18 mouse cellular contexts compared by ENCODE assay signal in the genomic region with DNA sequence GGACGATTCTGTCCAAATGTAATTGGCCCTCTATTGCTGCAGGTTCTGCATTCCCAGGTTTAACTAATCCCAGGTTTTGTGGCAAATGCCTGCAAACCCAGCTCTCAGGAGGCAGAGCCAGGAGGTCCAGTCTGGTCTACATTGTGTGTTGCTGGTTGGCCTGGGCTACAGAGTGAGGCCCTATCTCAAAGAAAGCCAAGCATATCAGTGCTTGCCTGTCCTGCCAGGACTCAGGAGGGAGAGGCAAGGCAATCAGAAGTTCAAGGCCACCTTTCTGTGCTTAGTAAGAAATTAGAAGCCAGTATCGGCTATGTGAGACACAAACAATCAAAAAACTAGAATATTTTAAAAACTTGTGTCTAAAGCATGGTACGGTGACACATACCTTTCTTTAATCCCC. TPM values are rescaled to one million over a fixed set of nuclear protein-coding genes. Genes with fewer than 3 reads are reported as not detected.
DNase-seq lines count a peak whose midpoint lies in the region; ATAC-seq lines count a peak whose summit lies in the region.
"Had no signal": no experiment of that assay in that cellular context is flagged by ENCODE, and none has a peak within 500 bp of the region (broad histone marks: within the 10 kb centered on the region; RNA-seq: fewer than 3 reads in every experiment).

No protein-coding gene starts in this region.

- H3K27ac ChIP-seq in forebrain, embryonic 10.5 days = peak overlapping the region; percentile 58; the same call in 1 of the 2 replicates
- H3K27ac ChIP-seq in forebrain, embryonic 12.5 days = no peak overlapping the region
- no peak overlapping the region for H3K27ac ChIP-seq in intestine, embryonic 14.5 days (ENCODE audit: low read depth)
- H3K27ac ChIP-seq in intestine, embryonic 16.5 days (ENCODE audit: low read length) = no peak overlapping the region
- no peak overlapping the region for H3K27ac ChIP-seq in limb, embryonic 10.5 days
- H3K27ac ChIP-seq: gastrocnemius, adult 2 months; hindbrain, embryonic 10.5 days; hindbrain, embryonic 14.5 days had no signal

- H3K27me3 ChIP-seq in forebrain, embryonic 10.5 days (ENCODE audit: poor library complexity, severe bottlenecking) = no peaks in the 10 kb centered on the region
- no peaks in the 10 kb centered on the region for H3K27me3 ChIP-seq in forebrain, embryonic 12.5 days
- H3K27me3 ChIP-seq in intestine, embryonic 14.5 days (replicated peaks; ENCODE audit: control insufficient read depth, insufficient read depth, low read length) = no peaks in the 10 kb centered on the region
- H3K27me3 ChIP-seq in intestine, embryonic 16.5 days (replicated peaks; ENCODE audit: control insufficient read depth, insufficient read depth, low read length) = no peaks in the 10 kb centered on the region
- H3K27me3 ChIP-seq in limb, embryonic 10.5 days (ENCODE audit: low read depth, poor library complexity, severe bottlenecking) = no peaks in the 10 kb centered on the region
- H3K27me3 ChIP-seq: heart, embryonic 12.5 days had no signal

- H3K9me3 ChIP-seq in forebrain, embryonic 10.5 days = no peaks in the 10 kb centered on the region
- no peaks in the 10 kb centered on the region for H3K9me3 ChIP-seq in forebrain, embryonic 12.5 days
- no peaks in the 10 kb centered on the region for H3K9me3 ChIP-seq in intestine, embryonic 14.5 days (ENCODE audit: control insufficient read depth, low read length)
- no peaks in the 10 kb centered on the region for H3K9me3 ChIP-seq in intestine, embryonic 16.5 days (ENCODE audit: control insufficient read depth, low read length)
- H3K9me3 ChIP-seq in limb, embryonic 10.5 days (replicated peaks) = no peaks in the 10 kb centered on the region
- H3K9me3 ChIP-seq: heart, embryonic 12.5 days; hindbrain, embryonic 10.5 days had no signal

- H3K36me3 ChIP-seq in forebrain, embryonic 10.5 days (replicated peaks) = no peaks in the 10 kb centered on the region
- no peaks in the 10 kb centered on the region for H3K36me3 ChIP-seq in forebrain, embryonic 12.5 days (replicated peaks)
- no peaks in the 10 kb centered on the region for H3K36me3 ChIP-seq in intestine, embryonic 14.5 days (ENCODE audit: control insufficient read depth, insufficient read depth, low read length)
- no peaks in the 10 kb centered on the region for H3K36me3 ChIP-seq in intestine, embryonic 16.5 days (ENCODE audit: control insufficient read depth, insufficient read depth, low read length)
- H3K36me3 ChIP-seq in limb, embryonic 10.5 days = no peaks in the 10 kb centered on the region
- H3K36me3 ChIP-seq: heart, embryonic 12.5 days; hindbrain, embryonic 10.5 days had no signal

- H3K4me2 ChIP-seq in forebrain, embryonic 12.5 days = no peak overlapping the region
- H3K4me2 ChIP-seq in intestine, embryonic 14.5 days (ENCODE audit: low read length) = no peak overlapping the region
- no peak overlapping the region for H3K4me2 ChIP-seq in intestine, embryonic 16.5 days (ENCODE audit: low read depth, low read length)
- H3K4me2 ChIP-seq: heart, embryonic 12.5 days; hindbrain, embryonic 14.5 days had no signal

- ATAC-seq in forebrain, embryonic 12.5 days (ENCODE audit: low FRiP score) = no peak
- no peak for ATAC-seq in intestine, embryonic 14.5 days (replicated peaks; ENCODE audit: low FRiP score, low TSS enrichment, low read depth)
- no peak for ATAC-seq in intestine, embryonic 16.5 days
- ATAC-seq: forebrain, postnatal 0 days had no signal

- H3K4me1 ChIP-seq in forebrain, embryonic 10.5 days = peaks cover 36% of the 10 kb centered on the region
- H3K4me1 ChIP-seq in forebrain, embryonic 12.5 days = peaks cover 9% of the 10 kb centered on the region
- peaks cover 4% of the 10 kb centered on the region; the same call in 1 of the 2 replicates for H3K4me1 ChIP-seq in intestine, embryonic 14.5 days (replicated peaks; ENCODE audit: control insufficient read depth, insufficient read depth, low read length)
- 0 out of 2 replicates have a peak, but pooled peaks cover 4% of the 10 kb centered on the region for H3K4me1 ChIP-seq in intestine, embryonic 16.5 days (ENCODE audit: control insufficient read depth, insufficient read depth, low read length)
- H3K4me1 ChIP-seq in limb, embryonic 10.5 days = peaks cover 2% of the 10 kb centered on the region; the same call in 1 of the 2 replicates

- no peak for DNase-seq in forebrain, embryonic 10.5 days (ENCODE audit: extremely low spot score, low spot score)
- DNase-seq in intestine, embryonic 14.5 days (ENCODE audit: low spot score) = peak; percentile 50
- DNase-seq in ovary, adult 18-20 months (ENCODE audit: low spot score) = peak; percentile 69
- DNase-seq in ovary, postnatal 14 days (ENCODE audit: low spot score) = no peak
- DNase-seq in limb, embryonic 10.5 days (ENCODE audit: low spot score) = peak; percentile 24
- no peak for DNase-seq in neural tube, embryonic 10.5 days (ENCODE audit: extremely low spot score, low spot score)
- DNase-seq: adrenal gland, postnatal 14 days; cerebellum, adult 18-20 months; cerebellum, adult 9-11 months; cerebellum, postnatal 36 days; forebrain, postnatal 0 days; gastrocnemius, adult 2 months; gastrocnemius, postnatal 25 days had no signal

- 86% methylated on average over 3 of the region's 3 CpGs for WGBS in forebrain, embryonic 10.5 days
- 88% methylated on average over 3 of the region's 3 CpGs for WGBS in forebrain, embryonic 12.5 days
- 81% methylated on average over 3 of the region's 3 CpGs for WGBS in intestine, embryonic 14.5 days
- 79% methylated on average over 3 of the region's 3 CpGs for WGBS in intestine, embryonic 16.5 days
- 94% methylated on average over 3 of the region's 3 CpGs for WGBS in limb, embryonic 10.5 days

- no peak overlapping the region for H3K4me3 ChIP-seq in forebrain, embryonic 10.5 days
- no peak overlapping the region for H3K4me3 ChIP-seq in forebrain, embryonic 12.5 days (replicated peaks)
- no peak overlapping the region for H3K4me3 ChIP-seq in intestine, embryonic 14.5 days (ENCODE audit: low read depth, low read length)
- H3K4me3 ChIP-seq in intestine, embryonic 16.5 days (ENCODE audit: low read length) = no peak overlapping the region
- H3K4me3 ChIP-seq in limb, embryonic 10.5 days = no peak overlapping the region
- H3K4me3 ChIP-seq: gastrocnemius, adult 2 months; heart, embryonic 12.5 days; hindbrain, embryonic 10.5 days had no signal

- no peak overlapping the region for H3K9ac ChIP-seq in forebrain, embryonic 12.5 days
- no peak overlapping the region for H3K9ac ChIP-seq in intestine, embryonic 14.5 days (ENCODE audit: low read length)
- no peak overlapping the region for H3K9ac ChIP-seq in intestine, embryonic 16.5 days (ENCODE audit: low read depth, low read length)
- H3K9ac ChIP-seq: forebrain, postnatal 0 days; heart, embryonic 12.5 days; hindbrain, embryonic 14.5 days had no signal

RNA-seq across cellular contexts. Expression of a gene that starts 15.7 kb away (rescaled TPM):
- polyA plus RNA-seq in forebrain, embryonic 10.5 days (2016; fragmentation: Nextera tagmentation; extraction: Ambion mirVana) = 635 and 662 TPM in 2 replicates
- 419 and 449 TPM in 2 replicates for polyA plus RNA-seq in forebrain, embryonic 12.5 days (2016; fragmentation: Nextera tagmentation; extraction: Ambion mirVana)
- polyA plus RNA-seq in intestine, embryonic 14.5 days (2014; fragmentation: Nextera tagmentation; extraction: Ambion mirVana) = 356 and 368 TPM in 2 replicates
- 299 and 330 TPM in 2 replicates for polyA plus RNA-seq in intestine, embryonic 16.5 days (2015; fragmentation: Nextera tagmentation; extraction: Ambion mirVana)
- polyA plus RNA-seq in limb, embryonic 10.5 days (2016; fragmentation: Nextera tagmentation; extraction: Ambion mirVana) = 549 and 585 TPM in 2 replicates

RNA-seq across cellular contexts. Expression of a gene that starts 27.0 kb away (rescaled TPM):
- polyA plus RNA-seq in forebrain, embryonic 10.5 days (2016; fragmentation: Nextera tagmentation; extraction: Ambion mirVana) = 81.4 and 87.6 TPM in 2 replicates
- 91.8 and 95.1 TPM in 2 replicates for polyA plus RNA-seq in forebrain, embryonic 12.5 days (2016; fragmentation: Nextera tagmentation; extraction: Ambion mirVana)
- 65.6 and 75.1 TPM in 2 replicates for polyA plus RNA-seq in intestine, embryonic 14.5 days (2014; fragmentation: Nextera tagmentation; extraction: Ambion mirVana)
- 43.9 and 50.8 TPM in 2 replicates for polyA plus RNA-seq in intestine, embryonic 16.5 days (2015; fragmentation: Nextera tagmentation; extraction: Ambion mirVana)
- 62.4 and 77.0 TPM in 2 replicates for polyA plus RNA-seq in limb, embryonic 10.5 days (2016; fragmentation: Nextera tagmentation; extraction: Ambion mirVana)

RNA-seq across cellular contexts. Expression of a gene that starts 44.2 kb away (rescaled TPM):
- 9.0 and 9.2 TPM in 2 replicates for polyA plus RNA-seq in forebrain, embryonic 10.5 days (2016; fragmentation: Nextera tagmentation; extraction: Ambion mirVana)
- 2.8 and 3.0 TPM in 2 replicates for polyA plus RNA-seq in forebrain, embryonic 12.5 days (2016; fragmentation: Nextera tagmentation; extraction: Ambion mirVana)
- 5.8 and 7.3 TPM in 2 replicates for polyA plus RNA-seq in intestine, embryonic 14.5 days (2014; fragmentation: Nextera tagmentation; extraction: Ambion mirVana)
- polyA plus RNA-seq in intestine, embryonic 16.5 days (2015; fragmentation: Nextera tagmentation; extraction: Ambion mirVana) = 7.9 and 11.0 TPM in 2 replicates
- polyA plus RNA-seq in limb, embryonic 10.5 days (2016; fragmentation: Nextera tagmentation; extraction: Ambion mirVana) = 6.4 and 8.9 TPM in 2 replicates

Comparison
In these comparisons a context has a peak if more than half of its experiments do, and no peak if none do; other contexts are left out.
1. DNase-seq: peak in intestine, embryonic 14.5 days (single experiment), ovary, adult 18-20 months (single experiment) and limb, embryonic 10.5 days (single experiment); none in forebrain, embryonic 10.5 days (single experiment), ovary, postnatal 14 days (single experiment) and neural tube, embryonic 10.5 days (single experiment).